Mouse (Mus musculus): ENCODE results near the gene Btnl1. TPM values are rescaled to one million over a fixed set of nuclear protein-coding genes. Genes with fewer than 3 reads are reported as not detected.

Gene Btnl1
- polyA plus RNA-seq, 1 experiment from 2014 or later: not detected

DNA sequence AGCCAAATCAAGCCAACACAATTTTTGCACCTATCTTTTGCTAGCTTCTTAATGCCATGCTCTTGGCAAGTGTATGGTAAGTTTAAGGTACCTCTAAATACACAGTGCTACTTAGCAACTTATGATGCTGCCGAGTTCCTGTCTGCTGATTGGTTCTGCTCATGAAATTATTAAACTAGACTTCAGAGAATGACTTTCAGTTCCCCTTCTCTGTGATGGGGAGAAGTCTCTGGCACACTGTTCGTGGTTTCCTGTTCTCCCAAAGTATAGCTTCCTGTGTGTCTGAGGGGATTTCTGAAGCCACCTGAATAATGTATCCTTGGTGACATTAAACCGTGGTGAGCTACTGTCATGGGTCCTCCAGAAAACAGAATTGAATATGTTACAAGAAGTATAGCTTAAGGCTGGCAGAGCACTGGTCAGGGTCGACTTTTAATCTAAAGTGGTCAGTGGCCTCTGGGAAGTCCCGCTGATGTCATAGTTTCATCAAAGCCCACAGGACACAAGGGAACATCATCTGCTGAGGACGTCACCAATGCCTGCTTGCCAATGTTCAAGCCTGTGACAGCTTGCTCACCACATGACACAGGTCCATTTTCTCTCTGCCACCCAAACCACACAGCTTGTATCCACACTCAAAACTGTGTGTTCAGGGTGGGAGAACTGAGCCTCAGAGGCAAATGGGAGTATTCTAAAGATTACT lies 29.2 kb upstream of the Btnl1 start:
- ATAC-seq (ENCODE audit: insufficient number of reproducible peaks, insufficient read depth, low FRiP score, low read depth): no peak
- Histone ChIP-seq H3K4me3 (ENCODE audit: control insufficient read depth in 1 of 2, insufficient read depth in 1 of 2, low read depth in 1 of 2, low read length in 2 of 2) (no peak overlapping the region), H3K4me2 (ENCODE audit: low read length) (no peak overlapping the region), H3K36me3 (ENCODE audit: control insufficient read depth, insufficient read depth, low read length) (no peaks in the 10 kb centered on the region), H3K4me1 (ENCODE audit: control insufficient read depth in 2 of 2, insufficient read depth in 2 of 2, low read length in 2 of 2) (no peaks in the 10 kb centered on the region), H3K27ac (replicated peaks in 1 of 2; ENCODE audit: control insufficient read depth in 1 of 2, insufficient read depth in 1 of 2, low read depth in 2 of 2, low read length in 2 of 2) (no peak overlapping the region), H3K27me3 (ENCODE audit: control insufficient read depth, insufficient read depth, low read length) (no peaks in the 10 kb centered on the region), H3K9ac (ENCODE audit: low read length) (no peak overlapping the region), H3K9me3 (ENCODE audit: control insufficient read depth, low read length) (no peaks in the 10 kb centered on the region)
- WGBS: 61% methylated on average over 6 of the region's 6 CpGs

DNA sequence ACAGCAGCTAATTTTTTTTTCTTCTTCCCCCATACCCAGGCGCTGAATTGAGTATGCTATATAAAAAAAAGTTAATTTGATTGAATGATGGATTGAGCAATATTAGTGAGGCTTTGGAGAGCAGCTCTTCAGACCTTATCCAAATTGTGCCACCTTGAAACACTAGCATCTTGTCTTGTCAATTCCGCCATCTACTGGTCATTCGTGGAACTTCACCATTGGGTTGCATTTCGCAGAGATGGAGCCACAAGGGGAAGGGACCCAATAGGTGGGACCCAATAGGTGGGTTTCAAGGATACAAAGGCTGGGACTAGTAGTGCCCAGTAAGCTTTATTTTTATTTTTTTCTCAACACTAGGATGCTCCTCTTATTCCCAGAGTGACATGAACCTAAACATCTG lies 27.5 kb upstream of the Btnl1 start:
- no peak overlapping the region for H3K4me3 ChIP-seq (ENCODE audit: control insufficient read depth in 1 of 2, insufficient read depth in 1 of 2, low read depth in 1 of 2, low read length in 2 of 2)
- ATAC-seq (ENCODE audit: insufficient number of reproducible peaks, insufficient read depth, low FRiP score, low read depth): no peak
- no peaks in the 10 kb centered on the region for H3K9me3 ChIP-seq (ENCODE audit: control insufficient read depth, low read length)
- WGBS: 4% methylated on average over 4 of the region's 4 CpGs
- no peak overlapping the region for H3K9ac ChIP-seq (ENCODE audit: low read length)
- H3K36me3 ChIP-seq (ENCODE audit: control insufficient read depth, insufficient read depth, low read length): no peaks in the 10 kb centered on the region
- no peaks in the 10 kb centered on the region for H3K27me3 ChIP-seq (ENCODE audit: control insufficient read depth, insufficient read depth, low read length)
- H3K27ac ChIP-seq (replicated peaks in 1 of 2; ENCODE audit: control insufficient read depth in 1 of 2, insufficient read depth in 1 of 2, low read depth in 2 of 2, low read length in 2 of 2): no peak overlapping the region
- H3K4me2 ChIP-seq (ENCODE audit: low read length): no peak overlapping the region
- no peaks in the 10 kb centered on the region for H3K4me1 ChIP-seq (ENCODE audit: control insufficient read depth in 2 of 2, insufficient read depth in 2 of 2, low read length in 2 of 2)

DNA sequence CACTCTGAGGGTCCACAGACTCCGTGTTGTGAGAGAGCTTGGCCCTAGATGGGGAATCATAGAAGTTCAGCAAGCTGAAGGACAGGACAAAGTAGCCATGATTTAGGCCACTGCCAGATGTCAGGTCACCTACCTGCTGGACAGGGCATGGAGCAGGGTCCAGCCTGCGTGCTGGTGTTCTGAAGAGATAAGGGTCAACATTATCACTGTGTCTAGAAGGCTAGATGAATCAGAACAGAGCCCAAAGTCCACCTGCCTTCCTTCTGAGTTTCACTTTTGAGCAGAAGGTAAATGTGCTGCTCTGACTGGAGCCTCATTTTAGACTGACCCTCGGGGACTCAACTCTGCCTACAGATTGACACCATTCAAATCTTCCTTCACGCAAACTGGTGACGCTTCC lies 22.4 kb upstream of the Btnl1 start, which contains the start of gene Btnl2:
Gene Btnl2, plus strand, starts transcription at position 284 of the 400 bp plus-strand sequence.
- H3K36me3 ChIP-seq (ENCODE audit: control insufficient read depth, insufficient read depth, low read length): no peaks in the 10 kb centered on the region
- H3K4me1 ChIP-seq (ENCODE audit: control insufficient read depth in 2 of 2, insufficient read depth in 2 of 2, low read length in 2 of 2): no peaks in the 10 kb centered on the region

DNA sequence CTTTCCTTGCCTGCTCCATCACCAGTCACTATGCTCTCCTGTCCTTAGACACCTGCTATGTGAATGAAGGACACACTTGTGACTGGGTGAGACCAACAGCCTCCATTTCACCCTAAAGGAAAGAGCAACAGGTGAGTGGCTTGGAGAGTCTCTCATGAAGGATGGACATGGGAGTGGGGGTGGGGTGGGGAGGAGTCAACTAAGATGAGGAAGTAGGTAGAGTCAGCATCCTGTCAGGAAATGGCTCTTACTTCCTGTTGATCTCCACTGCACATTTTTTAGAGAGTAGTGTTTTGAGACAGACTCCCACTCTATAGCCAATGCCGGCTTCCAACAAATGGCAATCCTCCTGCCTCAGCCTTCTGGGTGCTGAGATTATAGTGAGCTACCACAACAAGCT lies 22.0 kb upstream of the Btnl1 start:
- Histone ChIP-seq H3K9me3 (ENCODE audit: control insufficient read depth, low read length) (no peaks in the 10 kb centered on the region), H3K4me3 (ENCODE audit: control insufficient read depth in 1 of 2, insufficient read depth in 1 of 2, low read depth in 1 of 2, low read length in 2 of 2) (no peak overlapping the region), H3K4me2 (ENCODE audit: low read length) (no peak overlapping the region), H3K4me1 (ENCODE audit: control insufficient read depth in 2 of 2, insufficient read depth in 2 of 2, low read length in 2 of 2) (no peaks in the 10 kb centered on the region), H3K27me3 (ENCODE audit: control insufficient read depth, insufficient read depth, low read length) (no peaks in the 10 kb centered on the region), H3K36me3 (ENCODE audit: control insufficient read depth, insufficient read depth, low read length) (no peaks in the 10 kb centered on the region), H3K9ac (ENCODE audit: low read length) (no peak overlapping the region), H3K27ac (replicated peaks in 1 of 2; ENCODE audit: control insufficient read depth in 1 of 2, insufficient read depth in 1 of 2, low read depth in 2 of 2, low read length in 2 of 2) (no peak overlapping the region)
- 67% methylated on average over 1 of the region's 1 CpGs for WGBS
- ATAC-seq (ENCODE audit: insufficient number of reproducible peaks, insufficient read depth, low FRiP score, low read depth): no peak

More for the DNA sequence above, 22.4 kb upstream of the Btnl1 start, which contains the start of gene Btnl2:
- Histone ChIP-seq H3K27ac (replicated peaks in 1 of 2; ENCODE audit: control insufficient read depth in 1 of 2, insufficient read depth in 1 of 2, low read depth in 2 of 2, low read length in 2 of 2) (no peak within 1 kb of the TSS), H3K9me3 (ENCODE audit: control insufficient read depth, low read length) (no peaks in the 10 kb centered on the region), H3K27me3 (ENCODE audit: control insufficient read depth, insufficient read depth, low read length) (no peaks in the 10 kb centered on the region), H3K4me2 (ENCODE audit: low read length) (no peak within 1 kb of the TSS), H3K4me3 (ENCODE audit: control insufficient read depth in 1 of 2, insufficient read depth in 1 of 2, low read depth in 1 of 2, low read length in 2 of 2) (no peak within 1 kb of the TSS), H3K9ac (ENCODE audit: low read length) (no peak within 1 kb of the TSS)
- no peak for ATAC-seq (ENCODE audit: insufficient number of reproducible peaks, insufficient read depth, low FRiP score, low read depth)
- 75% methylated on average over 5 of the region's 5 CpGs for WGBS

DNA sequence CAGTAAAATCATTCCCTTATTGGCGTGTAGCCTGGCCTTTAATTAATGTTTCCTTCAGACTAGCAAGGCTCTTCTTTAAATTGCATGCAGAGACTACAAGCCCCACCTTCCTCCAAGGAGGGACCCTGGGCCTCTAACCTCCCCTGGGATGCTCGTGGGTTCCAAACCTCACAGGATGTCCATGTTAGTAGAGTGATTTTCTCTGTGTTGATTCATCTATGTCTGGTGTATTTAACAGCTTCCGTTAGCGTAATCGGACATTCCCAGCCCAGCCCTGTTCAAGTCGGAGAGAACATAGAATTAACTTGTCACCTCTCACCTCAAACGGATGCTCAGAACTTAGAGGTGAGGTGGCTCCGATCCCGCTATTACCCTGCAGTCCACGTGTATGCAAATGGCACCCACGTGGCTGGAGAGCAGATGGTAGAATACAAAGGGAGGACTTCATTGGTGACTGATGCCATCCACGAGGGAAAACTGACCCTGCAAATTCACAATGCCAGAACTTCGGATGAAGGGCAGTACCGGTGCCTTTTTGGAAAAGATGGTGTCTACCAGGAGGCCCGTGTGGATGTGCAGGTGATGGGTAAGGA lies 13.9 kb upstream of the Btnl1 start:
- H3K4me3 ChIP-seq (ENCODE audit: control insufficient read depth in 1 of 2, insufficient read depth in 1 of 2, low read depth in 1 of 2, low read length in 2 of 2): no peak overlapping the region
- H3K9ac ChIP-seq (ENCODE audit: low read length): no peak overlapping the region
- 78% methylated on average over 15 of the region's 15 CpGs for WGBS
- no peak overlapping the region for H3K27ac ChIP-seq (replicated peaks in 1 of 2; ENCODE audit: control insufficient read depth in 1 of 2, insufficient read depth in 1 of 2, low read depth in 2 of 2, low read length in 2 of 2)
- H3K4me1 ChIP-seq (ENCODE audit: control insufficient read depth in 2 of 2, insufficient read depth in 2 of 2, low read length in 2 of 2): no peaks in the 10 kb centered on the region
- no peaks in the 10 kb centered on the region for H3K9me3 ChIP-seq (ENCODE audit: control insufficient read depth, low read length)
- no peaks in the 10 kb centered on the region for H3K27me3 ChIP-seq (ENCODE audit: control insufficient read depth, insufficient read depth, low read length)
- H3K36me3 ChIP-seq (ENCODE audit: control insufficient read depth, insufficient read depth, low read length): no peaks in the 10 kb centered on the region
- ATAC-seq (ENCODE audit: insufficient number of reproducible peaks, insufficient read depth, low FRiP score, low read depth): no peak
- H3K4me2 ChIP-seq (ENCODE audit: low read length): no peak overlapping the region

DNA sequence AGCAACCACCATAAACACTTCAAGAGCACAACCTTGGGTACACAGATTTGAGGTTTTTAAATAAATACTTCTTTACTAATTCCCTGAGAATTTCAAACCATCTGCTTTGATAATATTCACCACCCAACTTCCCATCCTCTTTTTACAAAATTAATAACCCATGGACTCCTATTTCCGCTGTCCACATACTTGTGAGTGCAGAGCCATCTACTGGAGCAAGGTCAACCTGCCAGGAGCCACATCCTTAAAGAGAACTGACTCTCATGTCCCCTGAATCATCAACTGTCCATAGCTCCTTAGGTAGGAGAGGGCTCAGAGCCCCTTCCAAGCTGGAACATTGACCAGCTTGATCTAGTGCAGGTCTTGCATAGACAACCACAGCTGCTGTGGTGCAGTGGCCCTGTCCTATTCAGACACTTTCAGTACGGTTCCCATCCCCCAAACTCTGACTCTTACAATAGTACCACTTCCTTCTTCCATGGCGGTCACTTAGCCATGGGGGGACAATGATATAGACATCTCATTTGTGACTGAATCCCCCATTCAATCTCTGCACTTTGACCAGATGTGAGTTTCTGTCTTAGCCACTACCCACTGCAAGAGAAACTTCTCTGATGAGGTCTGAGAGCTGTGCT lies 13.1 kb upstream of the Btnl1 start:
- 80% methylated on average over 3 of the region's 3 CpGs for WGBS
- no peak for ATAC-seq (ENCODE audit: insufficient number of reproducible peaks, insufficient read depth, low FRiP score, low read depth)
- Histone ChIP-seq H3K9me3 (ENCODE audit: control insufficient read depth, low read length) (no peaks in the 10 kb centered on the region), H3K27ac (replicated peaks in 1 of 2; ENCODE audit: control insufficient read depth in 1 of 2, insufficient read depth in 1 of 2, low read depth in 2 of 2, low read length in 2 of 2) (no peak overlapping the region), H3K4me2 (ENCODE audit: low read length) (no peak overlapping the region), H3K4me3 (ENCODE audit: control insufficient read depth in 1 of 2, insufficient read depth in 1 of 2, low read depth in 1 of 2, low read length in 2 of 2) (no peak overlapping the region), H3K9ac (ENCODE audit: low read length) (no peak overlapping the region), H3K27me3 (ENCODE audit: control insufficient read depth, insufficient read depth, low read length) (no peaks in the 10 kb centered on the region), H3K4me1 (ENCODE audit: control insufficient read depth in 2 of 2, insufficient read depth in 2 of 2, low read length in 2 of 2) (no peaks in the 10 kb centered on the region), H3K36me3 (ENCODE audit: control insufficient read depth, insufficient read depth, low read length) (no peaks in the 10 kb centered on the region)

DNA sequence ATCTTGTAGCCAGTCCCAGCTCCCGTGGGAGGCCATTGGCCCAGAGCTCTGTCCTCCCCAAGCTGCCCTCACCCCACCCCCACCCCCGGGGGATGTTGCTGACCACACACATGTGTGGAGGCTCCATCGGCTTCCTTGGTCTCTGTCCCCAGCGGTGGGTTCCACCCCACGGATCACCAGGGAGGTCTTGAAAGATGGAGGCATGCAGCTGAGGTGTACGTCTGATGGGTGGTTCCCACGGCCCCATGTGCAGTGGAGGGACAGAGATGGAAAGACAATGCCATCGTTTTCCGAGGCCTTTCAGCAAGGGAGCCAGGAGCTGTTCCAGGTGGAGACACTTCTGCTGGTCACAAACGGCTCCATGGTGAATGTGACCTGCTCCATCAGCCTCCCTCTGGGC lies 11.9 kb upstream of the Btnl1 start:
- Histone ChIP-seq H3K4me2 (ENCODE audit: low read length) (no peak overlapping the region), H3K4me3 (ENCODE audit: control insufficient read depth in 1 of 2, insufficient read depth in 1 of 2, low read depth in 1 of 2, low read length in 2 of 2) (no peak overlapping the region), H3K27me3 (ENCODE audit: control insufficient read depth, insufficient read depth, low read length) (no peaks in the 10 kb centered on the region), H3K9ac (ENCODE audit: low read length) (no peak overlapping the region), H3K36me3 (ENCODE audit: control insufficient read depth, insufficient read depth, low read length) (no peaks in the 10 kb centered on the region), H3K4me1 (ENCODE audit: control insufficient read depth in 2 of 2, insufficient read depth in 2 of 2, low read length in 2 of 2) (no peaks in the 10 kb centered on the region), H3K27ac (replicated peaks in 1 of 2; ENCODE audit: control insufficient read depth in 1 of 2, insufficient read depth in 1 of 2, low read depth in 2 of 2, low read length in 2 of 2) (no peak overlapping the region), H3K9me3 (ENCODE audit: control insufficient read depth, low read length) (no peaks in the 10 kb centered on the region)
- 62% methylated on average over 10 of the region's 10 CpGs for WGBS
- ATAC-seq (ENCODE audit: insufficient number of reproducible peaks, insufficient read depth, low FRiP score, low read depth): no peak

All from heart, embryonic 14.5 days (tissue).